Mouse (Mus musculus): ENCODE measurements around the gene Tigit.
A peak's percentile ranks its signal among the peaks of the same experiment; 100 is the strongest.

The Tigit gene

DNA sequence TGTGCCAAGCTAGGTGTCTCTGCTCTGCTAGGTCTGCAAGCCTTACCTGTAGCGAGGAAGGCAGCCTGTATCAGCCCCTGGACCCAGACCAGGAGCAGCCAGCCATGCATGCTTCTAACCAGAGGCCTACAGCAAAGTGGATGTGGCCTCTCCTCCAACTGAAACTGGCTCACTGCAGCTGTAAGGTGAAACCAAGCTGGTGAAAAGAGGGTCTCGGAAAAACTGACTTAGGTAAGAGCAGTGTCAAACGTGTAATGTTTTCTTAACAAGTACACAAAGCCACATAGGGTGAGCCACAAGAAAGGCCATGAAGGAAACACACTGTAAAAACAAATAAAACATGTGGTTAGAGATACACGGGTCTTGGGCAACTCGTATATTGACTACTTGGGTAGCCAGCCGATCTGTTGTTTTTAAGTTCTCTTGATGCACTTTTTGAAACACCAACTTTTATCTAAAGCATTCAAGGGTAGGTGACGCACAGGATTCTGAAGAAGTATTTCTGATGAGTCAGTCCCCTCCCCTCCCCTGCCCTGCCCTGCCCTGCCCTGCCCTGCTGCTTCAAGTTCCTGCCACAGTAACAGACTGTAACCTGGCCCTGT lies at the start of gene Tigit:
Tigit (minus strand) TSS at position 169 of the 602 bp plus-strand sequence.
- no peak for DNase-seq

DNA sequence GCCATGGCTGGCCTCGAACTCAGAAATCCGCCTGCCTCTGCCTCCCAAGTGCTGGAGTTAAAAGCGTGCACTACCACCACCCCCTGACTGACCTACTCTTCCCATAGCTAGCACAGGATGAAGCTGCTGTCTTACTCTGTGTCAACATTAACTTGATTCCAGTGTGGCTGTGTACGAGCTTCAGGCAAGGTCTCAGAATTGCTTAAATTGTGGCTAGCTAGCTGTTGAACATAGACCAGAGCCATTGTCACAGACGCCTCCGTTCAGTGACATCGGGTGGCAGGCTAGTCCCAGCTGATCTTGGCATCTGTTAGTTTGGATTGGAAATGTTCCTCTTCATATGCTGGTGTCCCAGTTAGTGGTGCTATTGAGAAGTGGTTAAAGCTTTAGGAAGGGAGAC lies 47.4 kb upstream of the Tigit start:
- no peak for DNase-seq

DNA sequence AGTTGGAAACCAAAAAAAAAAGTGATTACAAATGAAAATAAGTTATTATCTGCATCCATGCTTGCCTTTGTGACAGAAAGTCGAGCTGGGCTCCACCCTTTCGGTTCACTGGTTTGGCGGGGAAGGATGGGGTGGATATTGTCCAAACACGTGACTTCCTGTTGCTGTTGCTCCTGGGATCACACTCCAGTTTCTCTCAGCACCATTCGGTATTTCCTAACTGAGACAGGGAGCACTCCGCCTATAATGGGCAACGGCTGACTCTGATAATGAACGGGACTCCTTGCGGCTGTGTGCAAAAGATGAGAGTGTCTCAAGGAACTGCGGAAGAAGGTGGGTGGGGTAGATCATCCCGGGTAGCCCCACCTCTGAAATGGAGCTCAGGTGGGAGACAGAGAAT lies 46.7 kb upstream of the Tigit start:
- no peak for DNase-seq

DNA sequence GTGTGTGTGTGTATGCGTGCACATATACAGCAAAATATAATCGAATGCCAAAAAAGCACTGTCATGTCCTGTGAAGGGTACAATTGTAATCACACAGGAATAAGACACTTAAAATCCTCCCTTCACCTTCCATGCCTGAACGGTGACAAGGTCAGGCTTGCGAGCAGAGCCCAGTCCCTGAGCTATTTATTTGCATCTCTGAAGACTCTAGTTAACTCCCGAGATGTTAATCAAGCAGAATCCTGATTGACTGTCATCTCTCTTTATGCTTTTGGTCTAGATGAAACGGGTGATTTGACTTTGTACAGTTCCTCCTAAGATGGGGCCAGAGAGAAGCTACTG lies 46.2 kb upstream of the Tigit start:
- DNase-seq = no peak

DNA sequence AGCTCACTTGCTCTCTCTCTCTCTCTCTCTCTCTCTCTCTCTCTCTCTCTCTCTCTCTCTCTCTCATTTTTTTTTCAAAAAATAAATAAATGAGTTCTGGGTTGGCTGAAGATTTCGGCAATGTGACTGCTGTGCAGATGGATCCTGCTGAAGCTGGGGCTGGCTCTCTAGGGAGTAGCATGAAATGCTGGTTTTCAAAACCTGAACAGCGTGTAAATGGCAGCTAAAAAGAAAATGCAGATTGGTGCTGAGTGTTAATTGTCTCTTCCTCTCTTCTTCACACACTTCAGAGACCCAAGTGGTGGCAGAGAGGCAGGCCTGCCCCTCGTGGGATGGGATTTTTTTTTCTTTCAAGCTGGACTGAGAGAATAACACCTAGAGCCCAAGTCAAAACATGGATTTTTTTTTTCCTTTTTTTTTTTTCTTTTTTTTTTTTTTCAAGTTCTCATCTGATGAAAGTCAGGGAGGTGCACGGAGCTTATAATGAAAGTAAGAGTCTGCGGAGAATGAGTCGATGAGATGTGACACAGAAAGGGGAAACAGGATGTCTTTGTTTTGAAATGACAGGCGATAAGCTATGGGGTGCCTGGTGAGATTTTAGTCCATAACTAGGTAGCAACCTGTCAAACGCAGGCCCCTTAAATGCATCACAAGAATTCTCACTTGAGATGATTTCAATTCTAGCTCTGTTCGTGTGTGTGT lies 45.6 kb upstream of the Tigit start:
- peak; percentile 56 to 60 for DNase-seq

DNA sequence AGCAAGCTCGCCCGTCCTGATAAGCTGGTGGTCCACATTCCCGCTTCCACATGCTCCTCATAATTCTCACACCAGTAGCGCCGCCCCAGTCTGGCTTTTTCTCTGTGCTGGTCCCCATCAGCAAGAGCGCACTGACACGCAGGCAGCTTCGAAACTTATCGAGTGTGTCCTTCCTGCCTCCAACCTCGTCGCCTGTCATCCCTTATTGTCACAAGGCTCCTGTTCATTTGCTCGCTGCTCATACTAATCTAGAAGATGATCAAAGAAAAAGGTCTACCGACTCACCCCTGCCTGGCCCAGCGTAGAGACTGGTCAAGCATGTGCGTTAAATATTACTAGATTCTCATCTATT lies 45.1 kb upstream of the Tigit start:
- DNase-seq = peak; percentile 42 to 44

DNA sequence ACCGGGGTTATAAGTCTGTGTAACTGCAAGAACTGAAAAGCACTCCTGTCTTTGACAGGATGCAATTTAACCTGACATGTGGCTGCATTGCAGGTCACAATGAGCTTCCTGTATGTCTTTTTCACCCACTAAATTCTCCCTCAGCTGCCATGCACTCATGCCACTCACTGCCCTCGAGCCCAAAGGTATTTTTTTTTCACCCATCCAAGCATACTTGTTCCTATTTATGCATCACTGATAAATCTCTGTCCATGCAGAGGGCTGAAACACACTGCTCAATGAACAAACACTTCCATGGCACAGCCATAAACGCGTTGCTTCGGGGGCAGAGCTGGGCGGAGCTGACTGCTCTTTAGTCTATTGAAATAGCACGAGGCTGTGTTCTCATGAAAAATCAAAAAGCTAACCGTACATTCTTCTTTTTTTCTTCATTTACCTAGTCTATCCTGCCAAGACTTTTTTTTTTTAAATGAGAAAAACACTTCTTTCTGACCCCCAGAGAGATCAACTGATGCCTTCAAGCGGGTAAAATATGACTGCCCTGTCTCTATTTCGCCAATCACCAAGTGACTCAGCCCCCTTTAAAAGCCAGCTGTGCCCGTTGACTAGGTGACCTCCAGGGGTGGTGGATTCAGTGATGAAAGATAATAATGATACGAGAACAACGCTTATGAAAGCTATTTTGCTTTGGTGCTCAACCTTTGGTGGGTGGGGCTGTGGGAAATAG lies 44.6 kb upstream of the Tigit start:
- peak in 1 of 2 experiments; percentile 15 for DNase-seq

DNA sequence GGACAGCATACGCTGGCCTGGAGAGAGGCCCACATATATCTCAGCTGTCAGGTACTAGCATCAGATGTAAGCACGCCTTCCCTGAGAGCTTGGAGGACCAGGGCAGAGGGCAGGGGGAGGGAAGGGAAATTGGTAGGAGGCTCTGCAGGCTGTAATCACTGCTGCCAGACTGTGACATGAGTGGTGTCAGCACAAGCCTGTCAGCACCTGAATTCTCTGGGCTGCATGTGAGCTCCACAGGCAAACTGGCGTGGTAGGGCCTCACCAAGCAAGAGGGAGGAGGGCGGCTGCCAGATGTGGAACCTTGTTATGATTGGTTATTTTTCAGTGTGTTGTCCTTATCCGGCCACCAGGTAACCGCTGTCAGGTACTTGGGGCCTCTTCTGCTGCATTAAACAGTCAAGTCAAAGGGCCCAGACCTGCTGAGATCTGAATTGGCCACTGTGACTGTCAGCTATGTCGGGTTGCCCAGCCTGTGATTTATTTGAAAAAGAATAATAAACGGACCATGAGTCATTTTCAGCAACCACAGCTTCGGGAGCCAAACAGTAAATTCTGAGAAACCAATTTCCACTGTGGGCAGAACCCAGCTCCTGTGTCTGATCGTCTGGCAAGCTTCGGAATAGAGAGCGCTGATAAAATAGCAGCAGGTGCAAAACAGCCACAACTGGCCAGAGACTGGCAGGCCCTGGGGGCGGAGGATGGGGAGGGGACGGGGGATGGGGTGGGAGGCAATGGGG lies 38.0 kb upstream of the Tigit start:
- no peak for DNase-seq

DNA sequence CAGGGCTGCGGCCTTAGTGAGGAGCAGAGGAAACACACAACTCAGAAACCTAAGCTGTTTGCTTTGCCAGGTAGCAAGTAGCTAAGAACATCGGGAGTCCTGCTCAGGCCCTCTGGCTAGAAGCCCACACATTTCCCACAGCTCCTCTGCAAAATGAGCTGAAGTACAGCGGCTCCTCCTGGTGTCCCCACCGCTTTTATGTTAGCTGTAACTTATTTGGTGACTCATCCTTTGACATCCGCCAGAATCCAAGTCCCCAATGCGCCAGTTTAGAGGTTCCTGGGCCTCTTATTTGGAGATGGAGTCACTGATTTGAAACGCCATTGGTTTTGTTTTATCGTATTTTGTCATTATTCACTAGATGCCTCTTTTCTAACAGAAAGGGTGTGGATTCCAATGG lies 36.6 kb upstream of the Tigit start:
- DNase-seq = no peak

DNA sequence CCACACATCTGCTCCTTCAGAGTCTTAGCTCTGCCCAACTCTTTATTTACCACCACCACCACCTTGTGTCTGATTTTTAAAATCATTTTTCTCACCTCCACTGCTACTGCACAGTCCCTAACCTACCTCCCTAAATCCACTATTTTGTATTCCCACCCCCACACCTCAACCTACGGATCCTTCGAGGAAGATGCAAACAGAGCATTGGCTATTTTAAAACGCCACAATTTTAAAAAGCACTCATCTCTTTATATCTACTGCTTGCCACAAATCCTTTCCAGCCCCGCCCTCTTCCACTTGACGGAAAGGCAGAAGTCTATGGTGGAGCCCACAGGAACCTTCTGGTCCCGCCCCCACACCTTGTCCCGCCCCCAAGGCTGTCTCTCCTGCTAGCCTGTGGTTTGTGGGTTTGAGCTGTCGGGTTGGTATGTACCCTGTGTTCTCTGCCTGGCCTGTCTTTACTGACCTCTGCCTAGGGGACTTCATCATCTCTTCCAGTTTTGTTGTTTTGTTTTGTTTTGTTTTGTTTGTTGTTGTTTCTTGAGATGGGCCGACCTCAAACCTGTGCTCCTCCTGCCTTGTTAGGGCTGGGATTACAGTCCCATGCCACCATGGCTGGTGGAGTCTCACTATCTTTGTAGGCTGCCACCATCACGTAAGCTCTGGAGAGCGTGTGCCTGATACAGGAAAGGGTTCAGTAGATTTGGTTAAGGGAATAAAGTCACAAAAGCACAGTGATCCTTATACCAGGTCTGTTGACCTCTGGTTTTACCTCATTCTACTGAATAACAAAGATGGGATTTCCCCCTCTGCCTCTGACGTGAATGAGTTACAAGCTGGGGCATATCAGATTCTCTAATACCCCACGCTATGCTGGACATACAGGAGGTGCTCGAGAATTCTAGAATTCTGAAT lies 35.0 kb upstream of the Tigit start:
- peak; percentile 80 to 86 for DNase-seq

DNA sequence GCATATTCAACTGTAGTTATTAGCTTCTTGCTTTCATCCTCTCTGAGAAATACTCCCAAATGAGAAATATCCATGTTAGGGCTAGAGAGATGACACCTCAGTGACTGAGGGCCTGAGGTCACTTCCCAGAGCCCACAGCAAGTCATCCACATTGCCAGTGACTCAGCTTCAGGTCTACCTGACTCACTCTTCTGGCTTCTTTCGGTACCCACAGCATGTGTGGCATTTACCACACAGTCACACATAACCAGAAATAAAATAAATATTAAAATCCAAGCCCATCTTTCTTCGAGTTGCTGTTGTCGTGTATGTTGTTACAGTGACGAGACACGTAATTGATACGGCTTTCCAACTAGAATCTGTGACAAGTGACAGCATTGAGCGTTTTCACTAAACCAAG lies 33.8 kb upstream of the Tigit start:
- DNase-seq = no peak

DNA sequence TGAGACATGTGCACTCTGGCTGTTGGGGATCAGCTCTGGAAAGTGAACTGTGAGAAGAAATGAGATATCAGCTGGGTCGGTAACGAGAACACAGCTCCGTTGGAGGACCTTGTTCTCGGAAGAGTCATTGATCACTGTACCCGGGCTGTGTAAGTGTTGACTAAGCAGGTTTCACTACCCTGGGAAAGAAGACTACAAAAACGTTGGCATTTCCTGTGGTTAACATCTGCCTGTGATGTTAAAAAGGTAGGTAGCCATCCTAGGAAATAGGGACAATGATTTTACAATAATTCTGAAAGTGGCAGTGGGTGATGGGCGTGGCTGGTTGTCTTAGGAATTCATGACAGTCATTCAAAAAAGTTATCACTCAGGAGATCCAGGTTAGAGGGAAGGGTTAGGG lies 31.9 kb upstream of the Tigit start:
- DNase-seq = no peak

DNA sequence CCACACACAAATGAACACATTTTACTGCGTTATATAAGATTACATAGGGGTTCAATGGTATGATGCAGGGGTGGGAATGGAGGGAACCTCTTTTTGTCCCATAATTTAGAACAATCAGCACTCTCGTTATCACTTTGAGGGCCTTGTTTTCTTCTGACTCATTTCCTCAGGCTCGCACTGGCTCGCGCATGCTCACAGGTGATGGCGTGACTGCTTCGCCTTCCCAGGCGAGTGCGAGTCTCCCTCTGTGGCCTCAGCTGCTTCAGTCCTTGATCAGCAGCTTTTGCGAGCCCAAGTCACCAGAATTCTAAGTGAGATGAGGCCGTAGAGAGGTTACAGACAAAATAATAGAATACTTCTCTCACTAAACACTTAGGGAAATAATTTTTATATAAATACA lies 30.2 kb upstream of the Tigit start:
- no peak for DNase-seq

DNA sequence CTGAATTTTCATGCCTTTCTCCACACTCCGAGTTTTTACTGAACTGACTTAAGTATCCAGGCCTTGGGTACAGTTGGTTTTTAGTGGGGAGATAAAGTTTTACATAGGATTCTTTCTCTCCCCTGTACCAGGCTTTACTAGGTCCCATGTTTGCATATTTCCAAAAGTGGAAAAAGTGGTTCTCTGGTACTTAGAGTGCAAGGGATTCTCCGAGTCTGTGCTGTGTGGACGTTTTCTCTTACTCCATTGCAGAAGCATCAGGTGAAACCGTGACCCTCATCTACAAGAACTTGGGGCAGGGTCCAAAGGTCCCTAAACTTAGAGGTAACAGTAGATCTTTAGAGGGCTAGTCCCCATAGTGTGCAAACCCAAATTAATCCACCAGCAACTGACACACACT lies 28.7 kb upstream of the Tigit start:
- no peak for DNase-seq

DNA sequence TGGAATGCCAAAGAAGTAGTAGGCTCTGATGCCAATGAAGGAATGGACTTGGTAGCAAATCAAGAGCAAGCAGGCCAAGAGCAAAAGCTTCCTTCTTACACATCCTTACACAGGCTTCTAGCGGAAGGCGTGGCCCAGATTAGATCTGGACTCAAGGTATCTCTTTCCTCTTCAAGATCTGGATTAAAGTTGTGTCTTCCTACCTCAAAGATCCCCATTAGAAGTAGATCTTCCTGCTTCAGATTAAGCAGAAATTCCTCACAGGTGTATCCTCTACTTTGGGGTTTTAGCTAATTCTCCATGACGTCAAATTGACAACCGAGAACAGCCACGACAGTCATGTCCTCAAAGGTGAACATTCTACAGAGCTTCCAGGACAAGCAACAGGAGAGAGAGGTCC lies 27.8 kb upstream of the Tigit start:
- no peak for DNase-seq

DNA sequence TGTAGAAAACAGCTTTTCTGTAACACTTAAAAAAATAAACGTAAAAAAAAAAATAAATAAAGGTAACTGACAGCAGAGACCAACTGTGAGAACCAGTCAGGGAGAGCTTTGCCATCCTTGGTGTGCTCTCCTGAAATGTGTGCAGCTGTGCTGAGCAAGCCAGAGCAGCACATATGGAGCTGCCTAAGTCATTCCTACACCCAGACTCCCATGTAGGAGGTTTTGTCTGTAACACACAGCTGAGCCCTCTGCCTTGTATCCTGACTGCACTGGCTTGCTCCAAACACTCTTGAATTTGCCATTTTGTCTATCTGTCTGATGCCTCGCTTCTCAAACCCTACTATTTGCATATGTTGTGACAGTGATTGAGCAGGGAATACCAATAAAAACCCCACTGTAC lies 27.0 kb upstream of the Tigit start:
- no peak for DNase-seq

DNA sequence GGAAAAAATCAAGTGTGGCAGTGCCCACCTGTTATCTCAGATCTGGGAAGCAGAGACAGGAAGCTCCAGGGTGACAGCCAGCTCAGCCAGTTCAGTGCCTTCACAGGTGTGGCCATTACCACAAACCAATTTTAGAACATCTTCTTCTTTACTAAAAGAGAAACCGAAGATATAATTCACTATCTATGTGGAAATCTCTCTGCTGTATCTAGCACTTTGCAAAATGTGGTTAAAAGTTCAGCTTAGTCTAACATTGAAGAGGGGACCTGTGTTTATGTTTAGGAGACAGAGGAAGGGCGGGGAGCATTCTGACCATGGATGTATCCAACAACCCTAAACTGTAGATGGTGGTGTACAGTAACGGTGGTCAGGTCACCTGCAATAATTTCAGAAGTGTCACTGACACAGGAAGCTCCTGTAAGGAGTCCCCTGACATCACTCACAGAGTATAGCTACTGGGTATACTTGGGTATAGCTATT lies 26.3 kb upstream of the Tigit start:
- DNase-seq = no peak

DNA sequence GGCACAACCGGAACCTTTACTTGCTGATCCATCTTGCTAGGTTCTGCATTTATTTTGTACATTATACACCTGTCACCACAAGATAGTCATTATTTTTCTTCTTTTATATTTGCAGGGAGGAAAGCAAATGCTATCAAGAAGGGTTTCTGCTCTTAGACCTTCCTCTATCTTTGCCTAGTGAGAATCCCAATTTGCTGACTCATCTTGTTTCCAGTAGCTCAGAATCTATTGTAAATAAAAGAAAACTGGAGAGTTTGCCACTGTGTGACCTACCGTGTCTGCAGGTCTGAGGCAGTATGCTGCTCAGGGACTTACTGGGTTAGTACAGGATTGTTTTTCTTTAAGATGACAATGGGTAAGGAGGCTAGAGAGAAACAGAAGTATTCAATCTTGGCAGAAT lies 24.0 kb upstream of the Tigit start:
- DNase-seq = no peak

DNA sequence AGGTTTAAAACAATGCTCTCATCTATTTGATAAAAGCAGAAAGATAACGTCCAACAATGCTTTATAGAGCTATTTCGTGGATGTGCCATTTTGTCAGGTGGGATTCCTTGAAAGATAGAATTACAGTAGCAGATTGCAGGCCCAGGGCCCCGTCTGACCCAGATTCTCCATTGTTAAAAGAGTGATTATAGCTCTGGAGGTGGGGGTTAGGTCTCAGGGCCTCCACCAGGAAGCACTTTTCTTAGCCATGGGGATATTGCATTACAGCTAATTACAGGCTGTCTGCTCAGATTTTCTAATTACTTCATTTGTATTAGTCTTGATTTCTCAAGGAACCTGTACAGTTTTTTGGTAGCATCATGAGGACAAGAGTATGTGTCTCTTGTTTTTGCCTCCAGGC lies 10.5 kb upstream of the Tigit start:
- no peak for DNase-seq

DNA sequence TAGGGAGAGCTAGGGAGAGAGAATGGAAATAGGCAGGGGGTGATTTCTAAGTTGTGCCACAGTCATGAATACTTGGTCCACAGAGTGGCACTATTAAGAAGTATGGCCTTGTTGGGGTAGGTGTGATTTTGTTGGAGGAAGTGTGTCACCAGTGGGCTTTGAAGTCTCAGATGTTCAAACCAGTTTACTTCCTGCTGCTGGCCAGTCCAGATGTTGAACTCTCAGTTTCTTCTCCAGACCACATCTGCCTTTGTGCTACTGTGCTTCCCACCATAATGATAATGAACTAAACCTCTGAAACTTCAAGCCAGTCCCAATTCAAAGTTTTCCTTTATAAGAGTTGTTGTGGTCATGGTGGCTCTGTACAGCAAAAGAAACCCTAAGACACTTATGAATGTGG lies 8.8 kb upstream of the Tigit start:
- DNase-seq = no peak

DNA sequence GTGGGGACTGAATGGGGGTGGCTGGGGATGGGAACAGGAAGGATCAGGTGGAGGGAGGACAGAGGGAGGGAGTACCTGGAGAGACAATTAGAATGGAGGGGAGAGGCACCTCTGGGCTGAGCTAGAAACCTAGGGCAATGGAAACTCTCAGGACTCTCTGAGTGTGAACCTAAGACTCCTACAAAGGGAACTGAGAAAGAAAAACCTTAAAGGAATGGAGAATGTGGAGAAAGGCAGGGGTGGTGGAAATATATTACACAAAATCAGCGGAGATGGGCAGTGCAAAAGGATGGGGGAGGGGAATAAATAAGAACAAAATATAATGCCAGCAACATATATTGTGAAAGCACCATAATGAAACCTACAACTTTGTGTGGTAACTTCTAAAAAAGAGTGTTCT lies 8.0 kb upstream of the Tigit start:
- no peak for DNase-seq

DNA sequence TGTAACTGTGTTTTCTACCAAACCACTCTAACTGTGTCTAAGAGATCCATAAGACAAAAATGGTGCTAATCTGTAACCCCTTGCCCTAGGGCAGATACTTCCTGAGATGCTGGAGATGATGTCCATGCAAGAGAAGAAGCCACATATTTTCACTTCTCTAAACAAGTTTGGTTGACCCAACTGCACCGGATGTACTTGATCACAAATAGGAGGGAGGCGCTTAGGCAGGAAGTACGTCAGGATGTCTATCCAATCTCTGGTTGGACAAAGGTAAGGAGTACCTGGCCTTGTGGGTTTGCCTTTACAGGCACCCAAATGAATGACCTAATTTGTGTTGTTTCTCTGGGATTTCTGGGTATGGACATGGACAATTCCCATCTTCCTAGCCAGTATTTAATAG lies 4.3 kb upstream of the Tigit start:
- no peak for DNase-seq

DNA sequence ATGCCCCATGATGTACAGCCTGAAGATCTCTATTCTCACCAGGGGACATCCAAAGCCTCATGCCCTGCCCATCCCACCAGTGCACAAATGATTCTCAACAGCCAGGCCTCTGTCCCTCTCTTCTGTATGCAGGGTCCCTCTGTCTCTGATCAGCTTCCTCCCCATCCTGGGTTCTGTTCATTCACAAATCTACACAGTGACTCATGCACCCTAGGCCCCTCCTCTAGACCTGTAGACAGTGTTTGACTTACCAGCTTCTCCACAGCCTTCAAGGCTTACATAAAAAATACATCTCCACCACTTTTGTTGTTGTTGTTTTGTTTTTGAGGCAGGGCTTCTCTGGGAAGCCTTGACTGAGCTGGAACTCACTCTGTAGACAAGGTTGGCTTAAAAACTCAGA lies 915 bp upstream of the Tigit start:
- DNase-seq = no peak

Data from B cell, adult 2 months (primary cell).